Mouse (Mus musculus): Measurements from ENCODE around the gene Tmem160. TPM values are rescaled to one million over a fixed set of nuclear protein-coding genes. Genes with fewer than 3 reads are reported as not detected.
A peak's percentile ranks its signal among the peaks of the same experiment; 100 is the strongest.

Tmem160 gene
- polyA plus RNA-seq, 1 experiment from 2014 or later, result 90.2 TPM

- peaks cover 79% of the 10 kb centered on the region for H3K27me3 ChIP-seq (ENCODE audit: insufficient read depth, poor library complexity, severe bottlenecking)
- no peak for DNase-seq (ENCODE audit: low spot score)
- H3K4me3 ChIP-seq, result peak overlapping the region; percentile 58
- H3K9me3 ChIP-seq, result no peaks in the 10 kb centered on the region
- peaks cover 18% of the 10 kb centered on the region for H3K4me1 ChIP-seq
- 1% methylated on average over 59 of the region's 59 CpGs for WGBS
- no peaks in the 10 kb centered on the region for H3K36me3 ChIP-seq
- H3K27ac ChIP-seq, result no peak overlapping the region
Measured at GRCm38 (mm10) chr7:16475764-16476599, 23.4 kb downstream of the Tmem160 start.

GRCm38 (mm10) chr7:16476600-16476989 lies 24.0 kb downstream of the Tmem160 start:
- DNase-seq (ENCODE audit: low spot score), result no peak

GRCm38 (mm10) chr7:16477628-16478027 lies 25.0 kb downstream of the Tmem160 start, which contains the start of gene Npas1:
Gene Npas1, minus strand, starts transcription at chr7:16477728.
- peaks cover 62% of the 10 kb centered on the region for H3K27me3 ChIP-seq (ENCODE audit: insufficient read depth, poor library complexity, severe bottlenecking)
- no peak for DNase-seq (ENCODE audit: low spot score)
- H3K4me3 ChIP-seq, result peak within 1 kb of the TSS; percentile 58
- H3K4me1 ChIP-seq, result peaks cover 18% of the 10 kb centered on the region
- 82% methylated on average over 8 of the region's 8 CpGs for WGBS
- H3K36me3 ChIP-seq, result no peaks in the 10 kb centered on the region
- no peak within 1 kb of the TSS for H3K27ac ChIP-seq
- H3K9me3 ChIP-seq, result no peaks in the 10 kb centered on the region

More at GRCm38 (mm10) chr7:16476600-16476989, 24.0 kb downstream of the Tmem160 start:
- Histone ChIP-seq H3K4me3 (peak overlapping the region; percentile 58), H3K27me3 (ENCODE audit: insufficient read depth, poor library complexity, severe bottlenecking) (peaks cover 72% of the 10 kb centered on the region), H3K4me1 (peaks cover 18% of the 10 kb centered on the region), H3K9me3 (no peaks in the 10 kb centered on the region), H3K36me3 (no peaks in the 10 kb centered on the region), H3K27ac (no peak overlapping the region)
- under 1% methylated on average over 34 of the region's 34 CpGs for WGBS

- Histone ChIP-seq H3K4me3 (no peak overlapping the region), H3K27ac (no peak overlapping the region), H3K27me3 (ENCODE audit: insufficient read depth, poor library complexity, severe bottlenecking) (no peaks in the 10 kb centered on the region), H3K9me3 (no peaks in the 10 kb centered on the region), H3K36me3 (no peaks in the 10 kb centered on the region), H3K4me1 (no peaks in the 10 kb centered on the region)
- DNase-seq (ENCODE audit: low spot score), result no peak
Measured at GRCm38 (mm10) chr7:16488816-16489215, 36.2 kb downstream of the Tmem160 start.

GRCm38 (mm10) chr7:16489948-16490347 lies 37.4 kb downstream of the Tmem160 start:
- H3K9me3 ChIP-seq, result no peaks in the 10 kb centered on the region
- H3K4me3 ChIP-seq, result no peak overlapping the region
- WGBS, result 77% methylated on average over 9 of the region's 9 CpGs

GRCm38 (mm10) chr7:16491759-16492158 lies 39.2 kb downstream of the Tmem160 start:
- 34% methylated on average over 3 of the region's 3 CpGs for WGBS
- Histone ChIP-seq H3K4me1 (no peaks in the 10 kb centered on the region), H3K4me3 (no peak overlapping the region), H3K27ac (no peak overlapping the region), H3K27me3 (ENCODE audit: insufficient read depth, poor library complexity, severe bottlenecking) (no peaks in the 10 kb centered on the region), H3K9me3 (no peaks in the 10 kb centered on the region), H3K36me3 (peaks cover 18% of the 10 kb centered on the region)
- DNase-seq (ENCODE audit: low spot score), result no peak

More at GRCm38 (mm10) chr7:16489948-16490347, 37.4 kb downstream of the Tmem160 start:
- H3K27me3 ChIP-seq (ENCODE audit: insufficient read depth, poor library complexity, severe bottlenecking), result no peaks in the 10 kb centered on the region
- H3K4me1 ChIP-seq, result no peaks in the 10 kb centered on the region
- no peak overlapping the region for H3K27ac ChIP-seq
- DNase-seq (ENCODE audit: low spot score), result no peak
- 0 out of 2 replicates have a peak, but pooled peaks cover under 1% of the 10 kb centered on the region for H3K36me3 ChIP-seq

- no peaks in the 10 kb centered on the region for H3K4me1 ChIP-seq
- 64% methylated on average over 3 of the region's 3 CpGs for WGBS
- DNase-seq (ENCODE audit: low spot score), result no peak
- H3K27ac ChIP-seq, result no peak overlapping the region
- no peak overlapping the region for H3K4me3 ChIP-seq
- H3K27me3 ChIP-seq (ENCODE audit: insufficient read depth, poor library complexity, severe bottlenecking), result no peaks in the 10 kb centered on the region
- H3K36me3 ChIP-seq, result peaks cover 23% of the 10 kb centered on the region
- H3K9me3 ChIP-seq, result no peaks in the 10 kb centered on the region
Measured at GRCm38 (mm10) chr7:16492211-16492610, 39.6 kb downstream of the Tmem160 start.

GRCm38 (mm10) chr7:16493361-16493760 lies 40.8 kb downstream of the Tmem160 start:
- Histone ChIP-seq H3K4me3 (no peak overlapping the region), H3K9me3 (no peaks in the 10 kb centered on the region), H3K27ac (no peak overlapping the region), H3K36me3 (peaks cover 34% of the 10 kb centered on the region), H3K4me1 (no peaks in the 10 kb centered on the region), H3K27me3 (ENCODE audit: insufficient read depth, poor library complexity, severe bottlenecking) (no peaks in the 10 kb centered on the region)
- no peak for DNase-seq (ENCODE audit: low spot score)
- WGBS, result 30% methylated on average over 2 of the region's 2 CpGs

- no peak overlapping the region for H3K27ac ChIP-seq
- H3K4me1 ChIP-seq, result no peaks in the 10 kb centered on the region
- WGBS, result 74% methylated on average over 3 of the region's 3 CpGs
- no peaks in the 10 kb centered on the region for H3K9me3 ChIP-seq
- H3K4me3 ChIP-seq, result no peak overlapping the region
- H3K36me3 ChIP-seq, result peaks cover 50% of the 10 kb centered on the region
- peak; percentile 64 for DNase-seq (ENCODE audit: low spot score)
- H3K27me3 ChIP-seq (ENCODE audit: insufficient read depth, poor library complexity, severe bottlenecking), result no peaks in the 10 kb centered on the region
Measured at GRCm38 (mm10) chr7:16496260-16496659, 43.7 kb downstream of the Tmem160 start.

- Histone ChIP-seq H3K4me3 (no peak overlapping the region), H3K27me3 (ENCODE audit: insufficient read depth, poor library complexity, severe bottlenecking) (no peaks in the 10 kb centered on the region), H3K36me3 (peaks cover 83% of the 10 kb centered on the region), H3K27ac (no peak overlapping the region), H3K9me3 (no peaks in the 10 kb centered on the region), H3K4me1 (no peaks in the 10 kb centered on the region)
- WGBS, result 88% methylated on average over 6 of the region's 6 CpGs
- no peak for DNase-seq (ENCODE audit: low spot score)
Measured at GRCm38 (mm10) chr7:16499671-16500104, 47.1 kb downstream of the Tmem160 start.

GRCm38 (mm10) chr7:16501571-16501970 lies 49.0 kb downstream of the Tmem160 start:
- H3K4me1 ChIP-seq, result no peaks in the 10 kb centered on the region
- H3K36me3 ChIP-seq, result peaks cover 85% of the 10 kb centered on the region
- 86% methylated on average over 4 of the region's 4 CpGs for WGBS
- H3K27me3 ChIP-seq (ENCODE audit: insufficient read depth, poor library complexity, severe bottlenecking), result no peaks in the 10 kb centered on the region
- no peak overlapping the region for H3K4me3 ChIP-seq
- no peak for DNase-seq (ENCODE audit: low spot score)
- no peaks in the 10 kb centered on the region for H3K9me3 ChIP-seq
- H3K27ac ChIP-seq, result no peak overlapping the region

GRCm38 (mm10) chr7:16504573-16505225 lies 52.1 kb downstream of the Tmem160 start:
- WGBS, result 85% methylated on average over 2 of the region's 2 CpGs
- no peaks in the 10 kb centered on the region for H3K27me3 ChIP-seq (ENCODE audit: insufficient read depth, poor library complexity, severe bottlenecking)
- peaks cover 66% of the 10 kb centered on the region for H3K36me3 ChIP-seq
- DNase-seq (ENCODE audit: low spot score), result no peak
- no peak overlapping the region for H3K4me3 ChIP-seq
- no peak overlapping the region for H3K27ac ChIP-seq
- no peaks in the 10 kb centered on the region for H3K9me3 ChIP-seq
- H3K4me1 ChIP-seq, result no peaks in the 10 kb centered on the region
